Mouse (Mus musculus) midbrain, embryonic 16.5 days (tissue): ENCODE data around the gene Prpsap2. TPM values are rescaled to one million over a fixed set of nuclear protein-coding genes. Genes with fewer than 3 reads are reported as not detected.
"Not testable (repeated sequence)": the region's sequence is repeated elsewhere in the genome, so short reads cannot be mapped to it uniquely, and the experiment has no call there.

Experiments used
- ATAC-seq: fragments of 200-750 bp; cut with Nextera tagmentation; 2 replicates; pipeline ENCODE4 v1.8.0; 2017; ENCODE audit warnings: moderate TSS enrichment
- H3K27ac ChIP-seq: fragments of 300-500 bp; sonication (generic); 2 replicates; pipeline ENCODE4 v1.5.1; 2014; ENCODE audit warnings: mild to moderate bottlenecking, low read length, mixed read lengths
- H3K27me3 ChIP-seq: fragments of 300-500 bp; sonication (generic); 2 replicates; pipeline ENCODE4 v1.6.1; 2014; ENCODE audit warnings: low read depth, low read length, mixed read lengths; ENCODE audit not compliant: control insufficient read depth, insufficient read depth
- H3K36me3 ChIP-seq: fragments of 300-500 bp; sonication (generic); 2 replicates; pipeline ENCODE4 v1.6.1; 2014; ENCODE audit warnings: mild to moderate bottlenecking, low read length, moderate library complexity, mixed read lengths; ENCODE audit not compliant: control insufficient read depth, insufficient read depth
- H3K4me1 ChIP-seq: fragments of 300-500 bp; sonication (generic); 2 replicates; pipeline ENCODE4 v1.6.1; 2014; ENCODE audit warnings: mild to moderate bottlenecking, low read length, mixed read lengths; ENCODE audit not compliant: control insufficient read depth, insufficient read depth
- H3K4me2 ChIP-seq: fragments of 300-500 bp; sonication (generic); 2 replicates; pipeline ENCODE4 v1.6.1; 2014; ENCODE audit warnings: mild to moderate bottlenecking, low read length, mixed read lengths
- H3K4me3 ChIP-seq: fragments of 300-500 bp; sonication (generic); 2 replicates; pipeline ENCODE4 v1.5.1; 2014; ENCODE audit warnings: low read depth, mild to moderate bottlenecking, low read length, moderate library complexity, mixed read lengths
- H3K9ac ChIP-seq: fragments of 300-500 bp; sonication (generic); 2 replicates; pipeline ENCODE4 v1.6.1; 2014; ENCODE audit warnings: low read depth, low read length, mixed read lengths
- H3K9me3 ChIP-seq: fragments of 300-500 bp; sonication (generic); replicated peaks from 2 replicates; pipeline ENCODE4 v1.6.1; 2014; ENCODE audit warnings: mild to moderate bottlenecking, low read length, mixed read lengths; ENCODE audit not compliant: control insufficient read depth, poor library complexity, severe bottlenecking
- WGBS: fragments of 180-500 bp; shearing (Covaris S2); extraction: QIAGEN DNeasy Blood & Tissue Kit; methylation state at CpG from one replicate; pipeline ENCODE4 v1.1.7; 2014; 5-methylcytosine and 5-hydroxymethylcytosine counted together
- polyA plus RNA-seq: library from polyadenylated mRNA; unstranded; fragments of >200 nt; fragmentation: Nextera tagmentation; extraction: Ambion mirVana; gene quantifications from 2 replicates; pipeline ENCODE4 v1.2.1, GENCODE M21; 2015

Prpsap2 gene
- 55.3 TPM in 2 replicates for polyA plus RNA-seq

GRCm38 (mm10) chr11:61761584-61762407 lies at the start of gene Prpsap2:
Gene Prpsap2, minus strand, starts transcription at chr11:61762088.
- no peaks in the 10 kb centered on the region for H3K9me3 ChIP-seq
- no peaks in the 10 kb centered on the region for H3K27me3 ChIP-seq
- under 1% methylated on average over 49 of the region's 51 CpGs for WGBS
- peak within 1 kb of the TSS; percentile 79 for H3K9ac ChIP-seq
- peak within 1 kb of the TSS; percentile 68 for H3K4me3 ChIP-seq
- H3K4me1 ChIP-seq = peaks cover 6% of the 10 kb centered on the region
- H3K4me2 ChIP-seq = peak within 1 kb of the TSS; percentile 73
- H3K36me3 ChIP-seq = 0 out of 2 replicates have a peak, but pooled peaks cover 2% of the 10 kb centered on the region
- peak; percentile 91 for ATAC-seq
- H3K27ac ChIP-seq = peak within 1 kb of the TSS; percentile 90

DNA sequence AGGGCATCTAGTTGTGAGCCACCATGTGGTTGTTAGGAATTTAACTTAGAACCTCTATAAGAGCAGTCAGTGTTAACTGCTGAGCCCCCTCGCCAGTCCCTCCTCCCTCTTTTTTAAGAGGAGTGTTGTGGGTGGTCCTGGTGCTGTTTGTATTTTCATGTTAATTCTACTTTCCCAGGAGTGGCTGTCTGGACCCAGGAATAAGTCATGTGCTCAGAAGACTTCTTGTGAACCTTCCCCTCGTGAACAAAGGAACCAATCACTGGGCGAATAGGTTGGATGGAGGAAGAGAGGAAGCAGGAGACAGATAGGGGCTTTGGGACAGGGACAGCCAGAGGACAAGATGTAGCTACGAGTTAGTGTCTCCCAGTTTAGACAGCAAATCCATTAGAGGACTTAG lies 47.9 kb upstream of the Prpsap2 start:
- Histone ChIP-seq H3K4me1 (no peaks in the 10 kb centered on the region), H3K36me3 (peaks cover 25% of the 10 kb centered on the region), H3K9me3 (no peaks in the 10 kb centered on the region), H3K4me2 (no peak overlapping the region), H3K27ac (no peak overlapping the region), H3K4me3 (no peak overlapping the region), H3K9ac (no peak overlapping the region), H3K27me3 (no peaks in the 10 kb centered on the region)
- 28% methylated on average over 4 of the region's 4 CpGs for WGBS
- ATAC-seq = no peak

- no peak overlapping the region for H3K27ac ChIP-seq
- no peak for ATAC-seq
- 90% methylated on average over 2 of the region's 2 CpGs for WGBS
- no peak overlapping the region for H3K4me2 ChIP-seq
- peaks cover 22% of the 10 kb centered on the region for H3K36me3 ChIP-seq
- H3K4me1 ChIP-seq = no peaks in the 10 kb centered on the region
- H3K9ac ChIP-seq = no peak overlapping the region
- no peaks in the 10 kb centered on the region for H3K27me3 ChIP-seq
- no peaks in the 10 kb centered on the region for H3K9me3 ChIP-seq
- no peak overlapping the region for H3K4me3 ChIP-seq
Observed at GRCm38 (mm10) chr11:61808551-61809117, 46.7 kb upstream of the Prpsap2 start.

DNA sequence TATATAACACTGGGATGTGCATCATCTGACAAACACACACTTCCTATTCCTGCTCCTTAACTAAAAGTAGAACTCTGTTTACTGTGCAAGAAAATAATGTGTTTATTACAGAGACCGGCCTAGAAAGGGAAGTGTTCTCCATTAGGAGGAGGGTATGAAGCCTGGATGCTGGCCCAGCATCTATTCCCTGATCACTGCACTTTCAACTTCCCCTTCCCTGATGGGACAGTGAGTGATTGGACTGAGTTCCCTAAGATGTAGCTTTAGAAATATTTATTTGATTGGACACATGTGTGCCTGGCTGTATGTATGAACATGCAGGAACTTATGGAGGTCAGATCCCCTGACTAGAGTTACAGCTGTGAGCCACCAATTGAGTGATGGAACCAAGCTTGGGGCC lies 31.6 kb upstream of the Prpsap2 start:
- no peaks in the 10 kb centered on the region for H3K4me1 ChIP-seq
- no peaks in the 10 kb centered on the region for H3K9me3 ChIP-seq
- no peak overlapping the region for H3K4me2 ChIP-seq
- H3K27me3 ChIP-seq = no peaks in the 10 kb centered on the region
- ATAC-seq = no peak
- H3K4me3 ChIP-seq = no peak overlapping the region
- H3K27ac ChIP-seq = no peak overlapping the region
- H3K9ac ChIP-seq = no peak overlapping the region
- peaks cover 26% of the 10 kb centered on the region for H3K36me3 ChIP-seq
- WGBS = 96% methylated on average over 1 of the region's 1 CpGs

- ATAC-seq = no peak
- Histone ChIP-seq H3K4me1 (no peaks in the 10 kb centered on the region), H3K9ac (no peak overlapping the region), H3K27me3 (no peaks in the 10 kb centered on the region), H3K4me3 (no peak overlapping the region), H3K36me3 (peaks cover 36% of the 10 kb centered on the region), H3K4me2 (no peak overlapping the region), H3K9me3 (no peaks in the 10 kb centered on the region), H3K27ac (no peak overlapping the region)
- 91% methylated on average over 1 of the region's 1 CpGs for WGBS
Observed at GRCm38 (mm10) chr11:61788550-61788949, 26.7 kb upstream of the Prpsap2 start.

- H3K27me3 ChIP-seq, H3K4me3 ChIP-seq, H3K9ac ChIP-seq, H3K4me1 ChIP-seq, H3K27ac ChIP-seq, H3K9me3 ChIP-seq, ATAC-seq, H3K4me2 ChIP-seq: not testable (repeated sequence)
- peaks cover 43% of the 10 kb centered on the region for H3K36me3 ChIP-seq
- WGBS = 94% methylated on average over 3 of the region's 3 CpGs
Observed at GRCm38 (mm10) chr11:61782526-61782925, 20.6 kb upstream of the Prpsap2 start.

GRCm38 (mm10) chr11:61774551-61775149 lies 12.8 kb upstream of the Prpsap2 start:
- H3K4me3 ChIP-seq = no peak overlapping the region
- no peaks in the 10 kb centered on the region for H3K4me1 ChIP-seq
- H3K27ac ChIP-seq = no peak overlapping the region
- peaks cover 24% of the 10 kb centered on the region for H3K36me3 ChIP-seq
- no peak overlapping the region for H3K9ac ChIP-seq
- ATAC-seq = no peak
- H3K4me2 ChIP-seq = no peak overlapping the region
- H3K27me3 ChIP-seq = no peaks in the 10 kb centered on the region
- no peaks in the 10 kb centered on the region for H3K9me3 ChIP-seq
- 92% methylated on average over 4 of the region's 4 CpGs for WGBS

GRCm38 (mm10) chr11:61760518-61760917 lies 1.4 kb downstream of the Prpsap2 start:
- peak overlapping the region; percentile 73 for H3K4me2 ChIP-seq
- 0 out of 2 replicates have a peak, but pooled peaks cover 4% of the 10 kb centered on the region for H3K36me3 ChIP-seq
- H3K27ac ChIP-seq = no peak overlapping the region
- H3K4me1 ChIP-seq = peaks cover 6% of the 10 kb centered on the region
- no peak overlapping the region for H3K9ac ChIP-seq
- H3K4me3 ChIP-seq = peak overlapping the region; percentile 68
- H3K9me3 ChIP-seq = no peaks in the 10 kb centered on the region
- 63% methylated on average over 5 of the region's 5 CpGs for WGBS
- ATAC-seq = no peak
- H3K27me3 ChIP-seq = no peaks in the 10 kb centered on the region

- H3K9me3 ChIP-seq = no peaks in the 10 kb centered on the region
- H3K4me2 ChIP-seq = no peak overlapping the region
- no peak overlapping the region for H3K9ac ChIP-seq
- peaks cover 13% of the 10 kb centered on the region for H3K36me3 ChIP-seq
- H3K27me3 ChIP-seq = no peaks in the 10 kb centered on the region
- ATAC-seq = no peak
- peaks cover 6% of the 10 kb centered on the region for H3K4me1 ChIP-seq
- no peak overlapping the region for H3K4me3 ChIP-seq
- no peak overlapping the region for H3K27ac ChIP-seq
- WGBS = 95% methylated on average over 2 of the region's 2 CpGs
Observed at GRCm38 (mm10) chr11:61757151-61757550, 4.7 kb downstream of the Prpsap2 start.
